Mouse (Mus musculus) G1E (cell line): ENCODE results near the gene Sys1. TPM values are rescaled to one million over a fixed set of nuclear protein-coding genes. Genes with fewer than 3 reads are reported as not detected.

Experiments used
- ATAC-seq: 2 replicates; pipeline ENCODE4 v1.8.0; 2016; ENCODE audit warnings: mild to moderate bottlenecking; ENCODE audit not compliant: insufficient number of reproducible peaks, poor library complexity, low FRiP score, severe bottlenecking; ENCODE audit errors: extremely low read depth
- DNase-seq: peaks from one replicate; pipeline ENCODE4 v3.0.0; 2012; ENCODE audit warnings: low spot score
- H3K27me3 ChIP-seq: 2 replicates; pipeline ENCODE4 v1.6.1; 2012; ENCODE audit warnings: mild to moderate bottlenecking, low read length, inconsistent platforms; ENCODE audit not compliant: insufficient read depth
- H3K36me3 ChIP-seq: replicated peaks from 2 replicates; pipeline ENCODE3; 2012; ENCODE audit warnings: mild to moderate bottlenecking, inconsistent platforms
- H3K4me1 ChIP-seq: 2 replicates; pipeline ENCODE4 v1.6.1; 2012; ENCODE audit warnings: low read depth, low read length, inconsistent platforms, mixed read lengths; ENCODE audit not compliant: insufficient read depth
- H3K4me3 ChIP-seq: 2 replicates; pipeline ENCODE4 v1.5.1; 2012; ENCODE audit warnings: low read depth, mild to moderate bottlenecking, inconsistent platforms, low read length, moderate library complexity, mixed read lengths
- H3K9me3 ChIP-seq: replicated peaks from 2 replicates; pipeline ENCODE4 v1.6.1; 2012; ENCODE audit warnings: inconsistent platforms
- CTCF ChIP-seq: IDR thresholded peaks from 2 replicates; pipeline ENCODE4 v1.5.1; 2012; ENCODE audit warnings: low read depth, low read length, inconsistent platforms, mixed read lengths
- GATA1 ChIP-seq: IDR thresholded peaks from 2 replicates; pipeline ENCODE4 v1.6.1; 2012; ENCODE audit warnings: borderline replicate concordance, low read length, inconsistent platforms, mixed read lengths
- GATA2 ChIP-seq: IDR thresholded peaks from 2 replicates; pipeline ENCODE4 v1.6.1; 2012; ENCODE audit warnings: low read depth, low read length, inconsistent platforms, borderline replicate concordance
- POLR2AphosphoS5 ChIP-seq: IDR thresholded peaks from 2 replicates; pipeline ENCODE4 v1.6.1; 2012; ENCODE audit warnings: low read depth, low read length, inconsistent platforms; ENCODE audit not compliant: insufficient replicate concordance
- TAL1 ChIP-seq: conservative IDR thresholded peaks from 2 replicates; pipeline ENCODE4 v1.6.1; 2012; ENCODE audit warnings: low read depth, low read length, inconsistent platforms, mixed read lengths
- polyA plus RNA-seq: library from polyadenylated mRNA; stranded (reverse); fragments of >175 nt; gene quantifications from 2 replicates; pipeline ENCODE4 v1.2.3, GENCODE M21; 2012
- total RNA-seq, 2 experiments: library from RNA; stranded (forward) in 1 of 2; stranded (reverse) in 1 of 2; fragments of 200-1000 nt in 1 of 2; fragments of >200 nt in 1 of 2; fragmentation: Nextera tagmentation in 1 of 2; gene quantifications; 2 replicates each; pipeline ENCODE4 v1.2.3; 2014 to 2017

Sys1 gene
- total and polyA plus RNA-seq, 3 experiments = 37.0 to 142 (median 50.6) TPM

DNA sequence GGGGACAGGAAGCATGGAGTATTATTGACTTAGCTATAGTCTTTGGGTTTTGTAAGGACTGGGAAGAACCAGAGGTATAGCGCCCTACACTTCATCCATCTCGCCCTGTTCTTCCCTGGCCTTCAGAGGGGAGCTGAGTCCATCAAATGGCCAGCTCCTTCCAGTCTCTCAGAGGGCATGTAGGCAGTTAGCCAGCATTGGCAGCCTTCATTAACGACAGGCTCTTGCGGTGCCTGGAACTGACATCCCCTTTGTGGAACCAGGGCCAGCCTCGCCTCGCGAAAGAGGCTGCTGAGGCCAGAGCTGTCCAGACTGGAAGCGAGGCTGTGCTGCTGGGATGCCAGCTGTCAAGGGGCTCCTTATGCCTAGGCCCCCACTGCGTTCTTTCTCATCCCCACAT, 31.0 kb downstream of the Sys1 start:
- peaks cover 13% of the 10 kb centered on the region; the same call in 1 of the 2 replicates for H3K27me3 ChIP-seq
- H3K9me3 ChIP-seq = no peaks in the 10 kb centered on the region
- ATAC-seq = no peak
- TF ChIP-seq GATA1 (no peak), TAL1 (no peak), CTCF (no peak), POLR2AphosphoS5 (no peak), GATA2 (no peak)
- H3K4me3 ChIP-seq = no peak overlapping the region
- peaks cover 26% of the 10 kb centered on the region for H3K4me1 ChIP-seq
- no peak for DNase-seq
- peaks cover 45% of the 10 kb centered on the region for H3K36me3 ChIP-seq

DNA sequence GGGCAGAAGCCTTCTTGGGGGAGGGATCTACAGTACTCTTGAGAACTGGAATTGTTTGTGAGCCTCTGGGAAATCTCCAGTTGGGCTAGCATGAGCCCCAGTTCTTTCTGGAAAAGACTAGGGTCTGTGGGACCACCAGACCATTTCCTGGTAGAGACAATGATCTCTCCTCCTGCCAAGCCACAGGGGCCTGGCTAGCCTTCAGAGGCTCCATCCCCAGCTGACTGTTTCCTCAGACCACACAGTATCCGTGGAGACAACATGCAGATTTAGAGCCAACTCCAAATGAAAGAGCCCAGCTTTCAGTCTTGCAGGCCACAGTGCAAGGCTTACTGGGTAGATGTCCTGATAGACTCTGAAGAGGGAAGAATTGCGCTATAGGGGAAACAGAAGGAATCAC, 37.4 kb downstream of the Sys1 start:
- ATAC-seq (no peak), DNase-seq (no peak)
- Histone ChIP-seq H3K27me3 (no peaks in the 10 kb centered on the region), H3K36me3 (peaks cover 25% of the 10 kb centered on the region), H3K9me3 (no peaks in the 10 kb centered on the region), H3K4me3 (no peak overlapping the region), H3K4me1 (peaks cover 14% of the 10 kb centered on the region)
- TF ChIP-seq GATA1 = no peak
- no peak for TF ChIP-seq GATA2
- TF ChIP-seq POLR2AphosphoS5 = no peak
- TF ChIP-seq CTCF = no peak
- TF ChIP-seq TAL1 = no peak

- no peak for TF ChIP-seq GATA2
- TF ChIP-seq POLR2AphosphoS5 = no peak
- TF ChIP-seq GATA1 = no peak
- TF ChIP-seq CTCF = no peak
- no peak for TF ChIP-seq TAL1
- DNase-seq (no peak), ATAC-seq (no peak)
- Histone ChIP-seq H3K27me3 (no peaks in the 10 kb centered on the region), H3K4me1 (peaks cover 24% of the 10 kb centered on the region), H3K36me3 (peaks cover 31% of the 10 kb centered on the region), H3K4me3 (peak overlapping the region; percentile 91; the same call in 1 of the 2 replicates), H3K9me3 (no peaks in the 10 kb centered on the region)
These were observed 39.6 kb downstream of the Sys1 start for GRCm38 (mm10) chr2:164496331-164496730.

DNA sequence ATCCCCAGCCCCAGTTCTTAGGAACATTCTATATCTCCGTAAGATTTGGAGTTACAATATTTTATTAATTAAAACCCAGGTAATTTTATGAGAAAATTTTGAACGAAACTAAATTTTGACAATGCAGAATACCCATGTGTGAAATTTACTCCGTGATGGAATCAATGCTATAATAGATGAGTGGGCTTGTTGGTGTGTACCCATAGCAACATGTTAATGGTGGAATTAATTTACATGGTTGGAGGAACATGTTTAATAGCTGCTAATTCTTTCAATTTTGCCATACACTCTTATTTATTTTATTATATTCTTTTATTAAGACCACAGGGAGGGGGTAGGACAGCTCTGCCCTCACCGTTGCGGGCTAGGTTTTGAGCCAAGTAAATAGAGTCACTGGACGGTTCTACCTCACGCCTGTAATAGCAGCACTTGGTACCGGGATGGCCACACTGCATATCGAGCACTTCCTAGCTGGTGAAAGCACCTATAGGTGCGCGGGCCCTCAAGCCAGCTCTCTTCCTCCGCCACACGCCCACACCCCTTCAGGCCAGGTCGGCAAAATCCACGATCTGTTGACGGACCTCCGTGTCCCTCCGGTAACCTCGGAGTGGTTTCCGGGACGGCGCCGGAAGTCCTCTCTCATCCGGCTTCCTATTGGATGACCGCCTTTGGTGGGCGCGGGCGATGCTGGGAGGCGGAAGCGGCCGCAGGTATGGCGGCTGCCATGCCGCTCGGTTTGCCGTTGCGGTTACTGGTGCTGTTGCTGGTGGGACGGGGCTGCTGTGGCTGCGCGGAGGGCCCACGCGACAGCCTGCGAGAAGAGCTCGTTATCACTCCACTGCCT, 40.3 kb downstream of the Sys1 start, which contains the start of gene Pigt:
TSS of gene Pigt (plus strand) at position 674 of the 844 bp plus-strand sequence.
- H3K9me3 ChIP-seq = no peaks in the 10 kb centered on the region
- H3K27me3 ChIP-seq = no peaks in the 10 kb centered on the region
- TF ChIP-seq GATA1 = no peak
- H3K4me1 ChIP-seq = peaks cover 24% of the 10 kb centered on the region
- DNase-seq (peak; percentile 98), ATAC-seq (peak; percentile 97)
- H3K4me3 ChIP-seq = peak within 1 kb of the TSS; percentile 91
- peaks cover 36% of the 10 kb centered on the region for H3K36me3 ChIP-seq

- Histone ChIP-seq H3K36me3 (peaks cover 43% of the 10 kb centered on the region), H3K9me3 (no peaks in the 10 kb centered on the region), H3K27me3 (no peaks in the 10 kb centered on the region), H3K4me1 (peaks cover 24% of the 10 kb centered on the region), H3K4me3 (peak overlapping the region; percentile 91)
- ATAC-seq (no peak; the same call in 1 of the 2 replicates), DNase-seq (peak; percentile 30)
- TF ChIP-seq GATA1 (no peak), CTCF (no peak), TAL1 (no peak), POLR2AphosphoS5 (no peak), GATA2 (no peak)
These were observed 41.0 kb downstream of the Sys1 start for GRCm38 (mm10) chr2:164497691-164498268.

DNA sequence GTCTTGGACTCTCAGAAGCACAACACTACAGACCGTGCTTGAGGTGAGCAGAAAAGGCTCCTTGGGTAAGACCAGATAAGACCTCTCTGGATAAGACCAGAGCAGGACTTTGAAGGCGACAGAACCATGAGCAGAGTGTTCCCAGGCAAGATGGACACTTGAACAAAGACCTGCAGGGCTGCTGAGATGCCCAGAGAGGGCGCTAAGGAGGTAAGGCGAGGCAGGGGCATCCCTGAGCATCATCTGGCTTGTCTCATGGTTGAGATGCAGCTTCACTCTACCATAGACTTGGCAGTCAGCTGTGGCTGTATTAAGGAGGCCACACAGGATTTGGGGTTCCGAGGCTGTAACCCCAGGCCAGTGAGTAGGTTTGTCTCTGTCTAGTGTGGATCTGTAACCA, 42.6 kb downstream of the Sys1 start:
- Histone ChIP-seq H3K9me3 (peaks cover 2% of the 10 kb centered on the region; the same call in 1 of the 2 replicates), H3K36me3 (peaks cover 57% of the 10 kb centered on the region), H3K27me3 (no peaks in the 10 kb centered on the region), H3K4me3 (no peak overlapping the region), H3K4me1 (peaks cover 24% of the 10 kb centered on the region)
- no peak for TF ChIP-seq TAL1
- no peak for TF ChIP-seq GATA2
- TF ChIP-seq GATA1 = no peak
- no peak for TF ChIP-seq POLR2AphosphoS5
- no peak for TF ChIP-seq CTCF
- DNase-seq (no peak), ATAC-seq (no peak)
